Mouse (Mus musculus) heart, adult 2 months (tissue): ENCODE results near the gene Cldn22. TPM values are rescaled to one million over a fixed set of nuclear protein-coding genes. Genes with fewer than 3 reads are reported as not detected.
"Not testable (repeated sequence)": the region's sequence is repeated elsewhere in the genome, so short reads cannot be mapped to it uniquely, and the experiment has no call there.

ENCODE experiments used
- DNase-seq, 2 experiments: peaks; one replicate each; pipeline ENCODE4 v3.0.0; 2021
- H3K27ac ChIP-seq: fragments of 200-600 bp; 2 replicates; pipeline ENCODE4 v1.8.1; 2022
- H3K27me3 ChIP-seq: fragments of 200-500 bp; 2 replicates; pipeline ENCODE4 v1.6.1; 2012; ENCODE audit warnings: mild to moderate bottlenecking, low read length, inconsistent platforms, mixed read lengths; ENCODE audit not compliant: control insufficient read depth, insufficient read depth
- H3K36me3 ChIP-seq: fragments of 200-500 bp; 2 replicates; pipeline ENCODE4 v1.6.1; 2012; ENCODE audit warnings: low read length, inconsistent platforms; ENCODE audit not compliant: control insufficient read depth, insufficient read depth
- H3K4me1 ChIP-seq: fragments of 200-500 bp; 2 replicates; pipeline ENCODE4 v1.6.1; 2011; ENCODE audit warnings: low read length; ENCODE audit not compliant: control insufficient read depth, insufficient read depth
- H3K4me3 ChIP-seq: fragments of 200-600 bp; 2 replicates; pipeline ENCODE4 v1.8.1; 2022
- H3K79me2 ChIP-seq: fragments of 200-500 bp; replicated peaks from 2 replicates; pipeline ENCODE4 v1.6.1; 2012; ENCODE audit warnings: mild to moderate bottlenecking, inconsistent platforms, low read length, moderate library complexity, mixed read lengths; ENCODE audit not compliant: control insufficient read depth, insufficient read depth
- H3K9ac ChIP-seq: fragments of 200-500 bp; 2 replicates; pipeline ENCODE4 v1.6.1; 2012; ENCODE audit warnings: low read depth, mild to moderate bottlenecking, control low read depth, inconsistent platforms, low read length, mixed read lengths
- CTCF ChIP-seq: fragments of 200-600 bp; IDR thresholded peaks from 2 replicates; pipeline ENCODE4 v1.8.1; 2022; ENCODE audit warnings: antibody characterized with exemption, mild to moderate bottlenecking, moderate library complexity
- EP300 ChIP-seq: fragments of 200-500 bp; IDR thresholded peaks from 2 replicates; pipeline ENCODE4 v1.6.1; 2011; ENCODE audit warnings: low read depth, low read length, control low read depth; ENCODE audit not compliant: insufficient read depth
- POLR2A ChIP-seq: fragments of 200-500 bp; IDR thresholded peaks from 2 replicates; pipeline ENCODE4 v1.6.1; 2011; ENCODE audit warnings: mild to moderate bottlenecking, low read depth, low read length, control low read depth; ENCODE audit not compliant: insufficient read depth
- WGBS: fragments of 180-500 bp; shearing (Covaris S2); methylation state at CpG from one replicate; pipeline ENCODE4 v1.1.7; 2018; 5-methylcytosine and 5-hydroxymethylcytosine counted together
- intact Hi-C: fragments of 180-260 bp; cut with DNase I; formaldehyde crosslinking; loops from one replicate; pipeline ENCODE4 v1.15.1; 2025
- polyA plus RNA-seq: library from polyadenylated mRNA; depleted of rRNA; stranded (reverse); fragments of >200 nt; gene quantifications from 2 replicates; pipeline ENCODE4 v1.2.3, GENCODE M21; 2012
- total RNA-seq, 2 experiments: library from RNA; stranded (reverse); gene quantifications; 2 replicates each; pipeline ENCODE4 v1.2.3; 2021

The Cldn22 gene
- total and polyA plus RNA-seq, 3 experiments, result 1.2 TPM; not detected in 2

- Histone ChIP-seq H3K36me3 (no peaks in the 10 kb centered on the region), H3K9ac (no peak within 1 kb of the TSS), H3K27ac (no peak within 1 kb of the TSS), H3K4me1 (no peaks in the 10 kb centered on the region), H3K4me3 (no peak within 1 kb of the TSS), H3K27me3 (no peaks in the 10 kb centered on the region), H3K79me2 (no peaks in the 10 kb centered on the region)
- intact Hi-C loops, result no loop called here
- WGBS, result 87% methylated on average over 6 of the region's 6 CpGs
- no peak for DNase-seq
- TF ChIP-seq EP300 (no peak), CTCF (no peak), POLR2A (no peak)
Measured at GRCm38 (mm10) chr8:47821843-47822242, 2.4 kb upstream of the Cldn22 start, which contains the start of gene Cldn24. Gene Cldn24, plus strand, starts transcription at chr8:47822143.

GRCm38 (mm10) chr8:47822541-47822940 is 1.7 kb upstream of the Cldn22 start:
- H3K27me3 ChIP-seq, H3K27ac ChIP-seq, H3K36me3 ChIP-seq, H3K9ac ChIP-seq, intact Hi-C loops, H3K4me1 ChIP-seq, H3K4me3 ChIP-seq, H3K79me2 ChIP-seq: not testable (repeated sequence)
- DNase-seq, result peak in 1 of 2 experiments; percentile 8
- 65% methylated on average over 7 of the region's 9 CpGs for WGBS

- Histone ChIP-seq H3K9ac (no peak overlapping the region), H3K27me3 (no peaks in the 10 kb centered on the region), H3K4me1 (no peaks in the 10 kb centered on the region), H3K4me3 (no peak overlapping the region), H3K27ac (no peak overlapping the region), H3K36me3 (no peaks in the 10 kb centered on the region), H3K79me2 (no peaks in the 10 kb centered on the region)
- WGBS, result 73% methylated on average over 10 of the region's 10 CpGs
- peak in 1 of 2 experiments; percentile 14 for DNase-seq
- TF ChIP-seq CTCF, result no peak
- no peak for TF ChIP-seq EP300
- TF ChIP-seq POLR2A, result no peak
- intact Hi-C loops, result no loop called here
Measured at GRCm38 (mm10) chr8:47823777-47824176, 505 bp upstream of the Cldn22 start.

DNA sequence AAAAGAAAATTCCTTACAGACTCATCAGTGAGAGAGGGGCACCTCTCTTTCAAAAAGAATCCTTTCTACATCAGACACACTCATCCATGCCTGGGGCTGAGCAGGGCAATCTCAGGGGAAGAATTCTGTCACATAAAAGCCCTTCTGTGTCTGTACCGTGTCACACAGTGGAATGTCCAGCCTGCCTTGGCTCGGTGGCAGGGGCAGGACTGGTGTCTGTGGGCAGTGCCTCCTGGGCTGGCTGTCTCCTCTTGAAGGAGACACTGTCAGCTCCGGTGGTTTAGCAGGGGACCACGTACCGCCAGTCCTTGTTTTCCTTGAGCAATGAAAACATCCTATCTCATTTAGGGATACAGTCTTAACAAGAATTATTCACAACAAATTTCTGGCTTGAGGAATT is 1.3 kb downstream of the Cldn22 start:
- peak in 1 of 2 experiments; percentile 28 for DNase-seq
- intact Hi-C loops, result loop anchor here (5.0 kb wide), 1 partner anchor 83 kb away; no protein-coding TSS in a partner anchor
- 40% methylated on average over 5 of the region's 5 CpGs for WGBS
- H3K9ac ChIP-seq, result no peak overlapping the region
- no peaks in the 10 kb centered on the region for H3K79me2 ChIP-seq
- H3K36me3 ChIP-seq, result no peaks in the 10 kb centered on the region
- no peak overlapping the region for H3K4me3 ChIP-seq
- H3K27ac ChIP-seq, result no peak overlapping the region
- H3K4me1 ChIP-seq, result no peaks in the 10 kb centered on the region
- no peaks in the 10 kb centered on the region for H3K27me3 ChIP-seq
- TF ChIP-seq EP300 (no peak), POLR2A (no peak), CTCF (no peak)

GRCm38 (mm10) chr8:47826911-47827310 is 2.6 kb downstream of the Cldn22 start:
- Histone ChIP-seq H3K9ac (no peak overlapping the region), H3K27ac (no peak overlapping the region), H3K79me2 (no peaks in the 10 kb centered on the region), H3K4me1 (no peaks in the 10 kb centered on the region), H3K36me3 (no peaks in the 10 kb centered on the region), H3K27me3 (no peaks in the 10 kb centered on the region), H3K4me3 (no peak overlapping the region)
- intact Hi-C loops, result loop anchor here (5.0 kb wide), 1 partner anchor 85 kb away; no protein-coding TSS in a partner anchor
- 89% methylated on average over 9 of the region's 9 CpGs for WGBS
- peak in 1 of 2 experiments; percentile 8 for DNase-seq
- no peak for TF ChIP-seq POLR2A
- no peak for TF ChIP-seq CTCF
- TF ChIP-seq EP300, result no peak

DNA sequence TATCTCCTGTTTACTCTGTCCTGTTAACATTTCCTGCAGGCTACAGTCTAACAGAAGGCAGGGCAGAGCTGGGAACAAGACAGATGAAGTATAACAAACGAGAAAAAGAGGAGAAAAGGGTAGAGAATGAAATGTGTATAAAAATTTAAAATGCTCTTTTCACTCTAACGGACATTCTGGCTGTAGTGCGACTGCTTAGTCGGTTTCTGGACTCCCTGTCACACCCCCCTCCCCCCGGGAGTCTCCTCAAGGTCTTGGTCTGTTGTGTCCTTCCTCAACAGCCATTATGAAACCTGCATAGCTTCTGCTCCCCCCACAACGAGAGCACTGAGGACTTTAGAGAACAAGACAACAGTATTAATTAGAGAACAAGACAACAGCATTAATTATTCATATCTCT is 8.3 kb downstream of the Cldn22 start:
- no peaks in the 10 kb centered on the region for H3K36me3 ChIP-seq

More for the DNA sequence above, 8.3 kb downstream of the Cldn22 start:
- no peak overlapping the region for H3K4me3 ChIP-seq
- TF ChIP-seq EP300, result no peak
- TF ChIP-seq CTCF, result no peak
- no peak for TF ChIP-seq POLR2A
- no peaks in the 10 kb centered on the region for H3K79me2 ChIP-seq
- DNase-seq, result peak in 1 of 2 experiments; percentile 5
- intact Hi-C loops, result no loop called here
- no peak overlapping the region for H3K27ac ChIP-seq
- WGBS, result 77% methylated on average over 6 of the region's 6 CpGs
- no peaks in the 10 kb centered on the region for H3K4me1 ChIP-seq
- H3K27me3 ChIP-seq, result no peaks in the 10 kb centered on the region
- H3K9ac ChIP-seq, result no peak overlapping the region
